Mouse (Mus musculus) hindbrain, postnatal 0 days (tissue): ENCODE data around the gene Brca1. TPM values are rescaled to one million over a fixed set of nuclear protein-coding genes. Genes with fewer than 3 reads are reported as not detected.

Experiments used
- ATAC-seq: fragments of 200-750 bp; cut with Nextera tagmentation; 2 replicates; pipeline ENCODE4 v1.8.0; 2017; ENCODE audit warnings: mild to moderate bottlenecking, moderate TSS enrichment, moderate library complexity
- DNase-seq: peaks from one replicate; pipeline ENCODE4 v3.0.0-alpha.2; 2015; ENCODE audit warnings: low spot score
- H3K27ac ChIP-seq: fragments of 300-500 bp; sonication (generic); 2 replicates; pipeline ENCODE4 v1.5.1; 2014; ENCODE audit warnings: mild to moderate bottlenecking
- H3K27me3 ChIP-seq: fragments of 300-500 bp; sonication (generic); 2 replicates; pipeline ENCODE4 v1.6.1; 2014; ENCODE audit warnings: low read length, mixed read lengths; ENCODE audit not compliant: insufficient read depth
- H3K36me3 ChIP-seq: fragments of 300-500 bp; sonication (generic); 2 replicates; pipeline ENCODE4 v1.6.1; 2014; ENCODE audit warnings: low read length, mixed read lengths; ENCODE audit not compliant: insufficient read depth
- H3K4me1 ChIP-seq: fragments of 300-500 bp; sonication (generic); 2 replicates; pipeline ENCODE4 v1.6.1; 2014; ENCODE audit warnings: antibody characterized with exemption, low read length, mixed read lengths; ENCODE audit not compliant: insufficient read depth
- H3K4me2 ChIP-seq: fragments of 300-500 bp; sonication (generic); 2 replicates; pipeline ENCODE4 v1.6.1; 2014; ENCODE audit warnings: low read depth, mild to moderate bottlenecking, low read length, moderate library complexity, mixed read lengths
- H3K4me3 ChIP-seq: fragments of 300-500 bp; sonication (generic); 2 replicates; pipeline ENCODE4 v1.5.1; 2014; ENCODE audit warnings: low read length
- H3K9ac ChIP-seq: fragments of 300-500 bp; sonication (generic); replicated peaks from 2 replicates; pipeline ENCODE4 v1.6.1; 2014; ENCODE audit warnings: mild to moderate bottlenecking, low read length, moderate library complexity, mixed read lengths
- H3K9me3 ChIP-seq: fragments of 300-500 bp; sonication (generic); 2 replicates; pipeline ENCODE4 v1.6.1; 2016; ENCODE audit warnings: low read length, mixed read lengths
- CTCF ChIP-seq: IDR thresholded peaks from 2 replicates; pipeline ENCODE4 v1.5.1; 2016; ENCODE audit warnings: antibody characterized with exemption, control low read depth, low read depth
- WGBS: fragments of 180-500 bp; shearing (Covaris S2); extraction: QIAGEN DNeasy Blood & Tissue Kit; methylation state at CpG from one replicate; pipeline ENCODE4 v1.1.7; 2014; 5-methylcytosine and 5-hydroxymethylcytosine counted together
- polyA plus RNA-seq: library from polyadenylated mRNA; unstranded; fragments of >200 nt; fragmentation: Nextera tagmentation; extraction: Ambion mirVana; gene quantifications from 2 replicates; pipeline ENCODE4 v1.2.1, GENCODE M21; 2015
- total RNA-seq: library from RNA; depleted of rRNA; stranded (reverse); fragments of >200 nt; gene quantifications from 2 replicates; pipeline ENCODE4 v1.2.3, GENCODE M21; 2014

The Brca1 gene
- total and polyA plus RNA-seq, 2 experiments from 2014 or later, result 2.4 to 8.5 TPM

GRCm38 (mm10) chr11:101526686-101527085 lies 25.1 kb downstream of the Brca1 start:
- no peak for ATAC-seq

GRCm38 (mm10) chr11:101525936-101526595 lies 25.7 kb downstream of the Brca1 start:
- H3K4me2 ChIP-seq, result no peak overlapping the region
- WGBS, result 72% methylated on average over 9 of the region's 9 CpGs
- H3K4me1 ChIP-seq, result no peaks in the 10 kb centered on the region
- no peak for ATAC-seq
- no peaks in the 10 kb centered on the region for H3K9me3 ChIP-seq
- no peak overlapping the region for H3K27ac ChIP-seq
- H3K9ac ChIP-seq, result no peak overlapping the region
- no peak overlapping the region for H3K4me3 ChIP-seq
- no peak for TF ChIP-seq CTCF
- H3K36me3 ChIP-seq, result no peaks in the 10 kb centered on the region
- H3K27me3 ChIP-seq, result no peaks in the 10 kb centered on the region
- DNase-seq, result peak; percentile 57

More at GRCm38 (mm10) chr11:101526686-101527085, 25.1 kb downstream of the Brca1 start:
- Histone ChIP-seq H3K9me3 (no peaks in the 10 kb centered on the region), H3K36me3 (no peaks in the 10 kb centered on the region), H3K9ac (no peak overlapping the region), H3K27me3 (no peaks in the 10 kb centered on the region), H3K4me1 (no peaks in the 10 kb centered on the region), H3K4me3 (no peak overlapping the region), H3K27ac (no peak overlapping the region), H3K4me2 (no peak overlapping the region)
- 79% methylated on average over 4 of the region's 4 CpGs for WGBS
- no peak for DNase-seq
- no peak for TF ChIP-seq CTCF

GRCm38 (mm10) chr11:101525056-101525455 lies 26.7 kb downstream of the Brca1 start:
- Histone ChIP-seq H3K4me2 (no peak overlapping the region), H3K27ac (no peak overlapping the region), H3K36me3 (no peaks in the 10 kb centered on the region), H3K9ac (no peak overlapping the region), H3K27me3 (no peaks in the 10 kb centered on the region), H3K9me3 (no peaks in the 10 kb centered on the region), H3K4me1 (no peaks in the 10 kb centered on the region), H3K4me3 (no peak overlapping the region)
- TF ChIP-seq CTCF, result no peak
- ATAC-seq, result no peak
- no peak for DNase-seq
- WGBS, result 81% methylated on average over 10 of the region's 10 CpGs

DNA sequence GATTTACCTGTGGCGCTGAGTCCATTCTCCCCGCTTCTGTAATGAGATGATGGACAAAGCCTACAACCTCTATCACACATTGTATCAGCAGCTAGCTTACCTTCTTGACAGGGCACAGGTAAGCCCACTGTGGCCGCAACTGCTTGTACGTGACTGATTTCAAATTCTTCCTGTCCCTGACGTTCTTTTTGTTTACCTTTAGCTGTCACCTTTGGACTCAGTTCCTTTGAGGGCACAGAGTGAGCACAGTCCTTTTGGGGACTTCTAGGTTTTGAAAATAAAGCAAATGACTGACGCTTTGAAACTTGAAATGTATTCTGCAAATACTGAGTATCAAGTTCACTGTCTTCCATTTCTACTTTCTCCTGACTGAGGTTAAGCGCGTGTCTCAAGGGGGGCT lies 27.3 kb downstream of the Brca1 start:
- no peak for DNase-seq
- H3K27me3 ChIP-seq, result no peaks in the 10 kb centered on the region
- H3K9ac ChIP-seq, result no peak overlapping the region
- ATAC-seq, result no peak
- TF ChIP-seq CTCF, result no peak
- H3K27ac ChIP-seq, result no peak overlapping the region
- H3K4me3 ChIP-seq, result no peak overlapping the region
- H3K36me3 ChIP-seq, result no peaks in the 10 kb centered on the region
- H3K4me2 ChIP-seq, result no peak overlapping the region
- H3K4me1 ChIP-seq, result no peaks in the 10 kb centered on the region
- H3K9me3 ChIP-seq, result no peaks in the 10 kb centered on the region
- WGBS, result 93% methylated on average over 8 of the region's 8 CpGs

- WGBS, result 92% methylated on average over 6 of the region's 6 CpGs
- ATAC-seq (no peak), DNase-seq (no peak)
- H3K27me3 ChIP-seq, result no peaks in the 10 kb centered on the region
- H3K4me2 ChIP-seq, result no peak overlapping the region
- H3K9me3 ChIP-seq, result no peaks in the 10 kb centered on the region
- H3K4me1 ChIP-seq, result no peaks in the 10 kb centered on the region
- H3K4me3 ChIP-seq, result no peak overlapping the region
- TF ChIP-seq CTCF, result no peak
- no peak overlapping the region for H3K9ac ChIP-seq
- H3K36me3 ChIP-seq, result no peaks in the 10 kb centered on the region
- H3K27ac ChIP-seq, result no peak overlapping the region
Measured at GRCm38 (mm10) chr11:101519364-101519763, 32.4 kb downstream of the Brca1 start.

- H3K4me1 ChIP-seq, result no peaks in the 10 kb centered on the region
- DNase-seq (peak; percentile 51), ATAC-seq (no peak)
- no peak overlapping the region for H3K27ac ChIP-seq
- no peaks in the 10 kb centered on the region for H3K27me3 ChIP-seq
- peak; percentile 62 for TF ChIP-seq CTCF
- no peak overlapping the region for H3K9ac ChIP-seq
- no peaks in the 10 kb centered on the region for H3K36me3 ChIP-seq
- no peaks in the 10 kb centered on the region for H3K9me3 ChIP-seq
- H3K4me2 ChIP-seq, result no peak overlapping the region
- 65% methylated on average over 5 of the region's 5 CpGs for whole genome bisulfite sequencing
- no peak overlapping the region for H3K4me3 ChIP-seq
Measured at GRCm38 (mm10) chr11:101518937-101519336, 32.8 kb downstream of the Brca1 start.

GRCm38 (mm10) chr11:101507090-101507489 lies 44.7 kb downstream of the Brca1 start:
- Histone ChIP-seq H3K36me3 (peaks cover 4% of the 10 kb centered on the region; the same call in 1 of the 2 replicates), H3K27ac (no peak overlapping the region), H3K4me1 (no peaks in the 10 kb centered on the region), H3K9me3 (no peaks in the 10 kb centered on the region), H3K4me2 (no peak overlapping the region), H3K9ac (no peak overlapping the region), H3K27me3 (no peaks in the 10 kb centered on the region), H3K4me3 (no peak overlapping the region)
- ATAC-seq, result no peak
- WGBS, result 94% methylated on average over 7 of the region's 7 CpGs
- no peak for DNase-seq
- TF ChIP-seq CTCF, result no peak
